Mouse (Mus musculus): ENCODE measurements around the gene Ece2.

GRCm38 (mm10) chr16:20610501-20611356 lies 18.9 kb upstream of the Ece2 start:
- no peak for TF ChIP-seq CTCF (IDR thresholded peaks at IDR 0.05; ENCODE audit: low read depth)
- no peak for TF ChIP-seq EP300 (optimal IDR thresholded peaks at IDR 0.05)
